17 mouse cellular contexts compared by ENCODE assay signal in genomic region chr15:100337328-100337727, GRCm38 (mm10). TPM values are rescaled to one million over a fixed set of nuclear protein-coding genes. Genes with fewer than 3 reads are reported as not detected.
"Had no signal": no experiment of that assay in that cellular context is flagged by ENCODE, and none has a peak within 500 bp of the region (broad histone marks: within the 10 kb centered on the region; RNA-seq: fewer than 3 reads in every experiment).

No protein-coding gene starts in this region.

RNA-seq across cellular contexts. Expression of gene Mettl7a3, which starts 2.6 kb away (rescaled TPM):
- total RNA-seq: layer of hippocampus, postnatal 10 days; liver, adult 2 months; megakaryocyte progenitor cell, adult 5-6 weeks had no signal
- polyA plus RNA-seq: limb, embryonic 11.5 days; liver, adult 2 months; lung, embryonic 16.5 days; midbrain, embryonic 12.5 days; midbrain, embryonic 15.5 days; stomach, embryonic 15.5 days had no signal

RNA-seq across cellular contexts. Expression of gene Methig1, which starts 15.6 kb away (rescaled TPM):
- total RNA-seq: layer of hippocampus, adult 8-10 months; layer of hippocampus, postnatal 10 days; layer of hippocampus, postnatal 36 days; left cerebral cortex, postnatal 10 days; left cerebral cortex, postnatal 36 days; liver, adult 2 months; megakaryocyte progenitor cell, adult 5-6 weeks had no signal
- polyA plus RNA-seq: limb, embryonic 11.5 days; limb, embryonic 14.5 days; lung, adult 2 months; midbrain, embryonic 12.5 days; thymus, adult 2 months had no signal

RNA-seq across cellular contexts. Expression of gene Mettl7a2, which starts 15.7 kb away (rescaled TPM):
- total RNA-seq: liver, adult 2 months; megakaryocyte progenitor cell, adult 5-6 weeks had no signal
- polyA plus RNA-seq: limb, embryonic 11.5 days; lung, adult 2 months; lung, embryonic 16.5 days; midbrain, embryonic 12.5 days; midbrain, embryonic 15.5 days; neural tube, embryonic 15.5 days; stomach, embryonic 15.5 days; thymus, adult 2 months had no signal

RNA-seq across cellular contexts. Expression of gene Higd1c, which starts 27.0 kb away (rescaled TPM):
- total RNA-seq: layer of hippocampus, adult 8-10 months; layer of hippocampus, postnatal 10 days; layer of hippocampus, postnatal 36 days; left cerebral cortex, adult 2 months; left cerebral cortex, postnatal 10 days; left cerebral cortex, postnatal 36 days; liver, adult 2 months; megakaryocyte progenitor cell, adult 5-6 weeks had no signal
- polyA plus RNA-seq: limb, embryonic 11.5 days; limb, embryonic 14.5 days; liver, adult 2 months; lung, adult 2 months; lung, embryonic 16.5 days; midbrain, embryonic 12.5 days; midbrain, embryonic 15.5 days; neural tube, embryonic 15.5 days; stomach, embryonic 15.5 days; thymus, adult 2 months had no signal
